Mouse (Mus musculus): ENCODE measurements around the gene Dnmt1. TPM values are rescaled to one million over a fixed set of nuclear protein-coding genes. Genes with fewer than 3 reads are reported as not detected.

The Dnmt1 gene
- total RNA-seq, 1 experiment = 122 TPM

DNA sequence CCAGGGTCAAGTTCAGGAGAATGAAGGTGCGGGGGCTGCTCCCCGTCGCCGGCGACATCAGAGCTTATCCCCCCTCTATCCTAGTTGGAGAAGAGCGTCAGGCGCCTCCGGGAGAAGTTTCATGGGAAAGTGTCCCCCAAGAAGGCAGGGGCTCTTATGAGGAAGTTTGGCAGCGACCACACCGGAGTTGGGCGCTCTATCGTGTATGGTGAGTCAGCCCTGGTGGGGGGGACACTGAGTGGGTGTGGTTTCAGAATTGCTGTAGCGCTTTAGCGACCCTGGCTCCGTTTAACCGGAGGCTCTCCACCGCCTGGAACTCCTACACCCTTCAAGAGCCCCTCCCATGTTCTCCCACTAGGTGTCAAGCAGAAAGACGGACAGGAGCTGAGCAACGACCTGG, 90.4 kb downstream of the Dnmt1 start:
- DNase-seq (ENCODE audit: low read depth, low spot score) = no peak
- H3K4me1 ChIP-seq (ENCODE audit: control insufficient read depth in 2 of 2, insufficient read depth in 2 of 2, low read length in 2 of 2, poor library complexity in 1 of 2) = peaks cover 0 to 2% of the 10 kb centered on the region in 2 experiments; a peak in 2 of 4 replicates
- peaks cover 27% of the 10 kb centered on the region for H3K36me3 ChIP-seq (ENCODE audit: control insufficient read depth, insufficient read depth, low read length, poor library complexity, severe bottlenecking)
- peak overlapping the region; percentile 83 for H3K9ac ChIP-seq (ENCODE audit: insufficient read depth, low read depth, low read length, poor library complexity, severe bottlenecking)
- peak overlapping the region; percentile 76 to 81 for H3K4me3 ChIP-seq (ENCODE audit: insufficient read depth in 1 of 2, low read depth in 1 of 2, low read length in 2 of 2, poor library complexity in 1 of 2, severe bottlenecking in 1 of 2)
- no peak overlapping the region for H3K27ac ChIP-seq (ENCODE audit: insufficient read depth, low read depth, low read length, poor library complexity, severe bottlenecking)
- TF ChIP-seq CHD2 (IDR thresholded peaks at IDR 0.05; ENCODE audit: low read depth, low read length) (no peak), ZC3H11A (IDR thresholded peaks at IDR 0.05; ENCODE audit: borderline replicate concordance, low read depth, low read length) (no peak), HCFC1 (IDR thresholded peaks at IDR 0.05; ENCODE audit: borderline replicate concordance, insufficient read depth, low read length) (no peak), ZNF384 (IDR thresholded peaks at IDR 0.05; ENCODE audit: low read depth, low read length) (no peak), MAFK (IDR thresholded peaks at IDR 0.05; ENCODE audit: insufficient read depth, low read depth, low read length) (no peak)
- in situ Hi-C loops (cut with MboI; ENCODE audit: low sequenced_read_pairs in 2 of 2, unreplicated experiment in 2 of 2) = no loop called here
- no peaks in the 10 kb centered on the region for H3K9me3 ChIP-seq (ENCODE audit: control insufficient read depth, insufficient read depth, low read depth, low read length)

DNA sequence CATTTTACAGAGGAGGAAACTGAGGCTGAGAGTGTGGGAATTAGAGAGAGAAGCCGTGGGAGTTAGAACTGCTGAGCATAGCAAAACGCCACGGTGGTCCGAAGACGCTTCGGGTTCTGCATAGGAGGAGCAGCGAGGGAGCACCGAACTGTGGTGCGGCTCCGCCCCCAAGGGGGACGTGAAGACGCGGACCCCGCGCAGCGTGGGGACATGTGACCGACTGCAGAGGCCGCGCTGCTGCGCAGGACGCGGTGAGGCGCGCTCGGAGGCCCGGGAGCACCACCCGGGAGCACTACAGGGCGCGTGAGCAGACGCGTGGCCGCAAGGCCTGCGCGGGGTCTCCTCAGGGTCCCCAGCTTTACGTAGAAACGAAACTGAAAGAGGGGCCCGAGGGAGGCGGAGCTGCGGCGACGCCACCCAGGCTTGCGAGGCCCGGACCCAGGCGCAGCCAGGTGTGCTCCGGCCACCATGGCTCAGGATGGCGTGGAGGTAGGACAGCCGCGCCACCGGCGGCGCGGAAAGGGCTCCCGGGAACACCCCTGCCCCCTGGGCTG, 91.2 kb downstream of the Dnmt1 start, which contains the start of gene A230050P20Rik:
Gene A230050P20Rik, plus strand, starts transcription at position 195 of the 554 bp plus-strand sequence.
- Histone ChIP-seq H3K4me3 (ENCODE audit: insufficient read depth in 1 of 2, low read depth in 1 of 2, low read length in 2 of 2, poor library complexity in 1 of 2, severe bottlenecking in 1 of 2) (peak within 1 kb of the TSS; percentile 76 to 81), H3K27ac (ENCODE audit: insufficient read depth, low read depth, low read length, poor library complexity, severe bottlenecking) (no peak within 1 kb of the TSS), H3K9me3 (ENCODE audit: control insufficient read depth, insufficient read depth, low read depth, low read length) (no peaks in the 10 kb centered on the region), H3K9ac (ENCODE audit: insufficient read depth, low read depth, low read length, poor library complexity, severe bottlenecking) (peak within 1 kb of the TSS; percentile 83), H3K4me1 (ENCODE audit: control insufficient read depth in 2 of 2, insufficient read depth in 2 of 2, low read length in 2 of 2, poor library complexity in 1 of 2) (peaks cover 0 to 2% of the 10 kb centered on the region in 2 experiments; a peak in 2 of 4 replicates), H3K36me3 (ENCODE audit: control insufficient read depth, insufficient read depth, low read length, poor library complexity, severe bottlenecking) (peaks cover 23% of the 10 kb centered on the region)
- in situ Hi-C loops (cut with MboI; ENCODE audit: low sequenced_read_pairs in 2 of 2, unreplicated experiment in 2 of 2) = no loop called here
- peak; percentile 84 for TF ChIP-seq MAFK (IDR thresholded peaks at IDR 0.05; ENCODE audit: insufficient read depth, low read depth, low read length)
- no peak for TF ChIP-seq HCFC1 (IDR thresholded peaks at IDR 0.05; ENCODE audit: borderline replicate concordance, insufficient read depth, low read length)
- no peak for DNase-seq (ENCODE audit: low read depth, low spot score)

DNA sequence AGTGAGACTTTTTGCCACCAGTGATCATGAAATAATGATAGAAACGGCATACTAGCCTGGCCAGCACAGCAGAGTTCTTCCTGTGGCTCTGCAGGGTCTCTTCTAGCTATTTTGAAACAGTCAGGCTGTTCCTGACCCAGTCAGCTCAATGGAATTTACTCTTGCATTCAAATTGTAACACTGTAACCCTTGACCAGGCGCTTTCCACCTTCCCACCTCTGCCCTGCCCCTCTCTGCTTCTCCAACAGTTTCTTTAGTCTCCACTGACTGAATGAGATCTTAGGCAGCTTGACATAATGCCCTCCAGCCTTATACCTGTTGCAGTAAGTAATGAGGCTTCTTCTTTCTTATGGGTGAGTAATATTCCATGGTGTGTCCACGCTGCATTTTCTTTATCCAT, 92.8 kb downstream of the Dnmt1 start:
- H3K4me1 ChIP-seq (ENCODE audit: control insufficient read depth in 2 of 2, insufficient read depth in 2 of 2, low read length in 2 of 2, poor library complexity in 1 of 2) = peaks cover 0 to 2% of the 10 kb centered on the region in 2 experiments; a peak in 2 of 4 replicates
- DNase-seq (ENCODE audit: low read depth, low spot score) = no peak
- peaks cover 10% of the 10 kb centered on the region for H3K36me3 ChIP-seq (ENCODE audit: control insufficient read depth, insufficient read depth, low read length, poor library complexity, severe bottlenecking)
- no peak overlapping the region for H3K4me3 ChIP-seq (ENCODE audit: insufficient read depth in 1 of 2, low read depth in 1 of 2, low read length in 2 of 2, poor library complexity in 1 of 2, severe bottlenecking in 1 of 2)
- H3K9me3 ChIP-seq (ENCODE audit: control insufficient read depth, insufficient read depth, low read depth, low read length) = no peaks in the 10 kb centered on the region
- TF ChIP-seq ZC3H11A (IDR thresholded peaks at IDR 0.05; ENCODE audit: borderline replicate concordance, low read depth, low read length) = no peak
- TF ChIP-seq HCFC1 (IDR thresholded peaks at IDR 0.05; ENCODE audit: borderline replicate concordance, insufficient read depth, low read length) = no peak
- TF ChIP-seq ZNF384 (IDR thresholded peaks at IDR 0.05; ENCODE audit: low read depth, low read length) = no peak
- TF ChIP-seq MAFK (IDR thresholded peaks at IDR 0.05; ENCODE audit: insufficient read depth, low read depth, low read length) = no peak
- TF ChIP-seq CHD2 (IDR thresholded peaks at IDR 0.05; ENCODE audit: low read depth, low read length) = no peak
- no peak overlapping the region for H3K27ac ChIP-seq (ENCODE audit: insufficient read depth, low read depth, low read length, poor library complexity, severe bottlenecking)
- H3K9ac ChIP-seq (ENCODE audit: insufficient read depth, low read depth, low read length, poor library complexity, severe bottlenecking) = no peak overlapping the region
- in situ Hi-C loops (cut with MboI; ENCODE audit: low sequenced_read_pairs in 2 of 2, unreplicated experiment in 2 of 2) = no loop called here

DNA sequence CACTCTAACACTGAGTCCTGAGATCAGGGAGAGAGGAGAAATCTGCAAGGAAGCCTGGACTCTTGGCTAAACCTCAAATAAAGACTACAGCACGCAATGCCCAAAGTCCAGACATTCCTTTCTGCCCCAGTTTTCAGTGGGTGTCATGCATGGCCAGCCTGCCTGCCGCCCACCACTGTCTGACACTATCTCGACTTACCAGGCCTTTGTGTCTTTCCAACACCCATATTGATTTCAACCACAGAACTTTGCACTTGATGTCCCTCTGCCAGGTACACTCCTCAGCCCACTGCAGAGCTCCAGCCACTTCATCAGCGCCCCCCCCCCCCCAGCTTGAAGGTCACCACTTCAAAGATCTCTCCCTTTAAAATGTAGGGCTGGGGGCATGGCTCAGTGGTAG, 97.5 kb downstream of the Dnmt1 start:
- no peak for DNase-seq (ENCODE audit: low read depth, low spot score)
- Histone ChIP-seq H3K27ac (ENCODE audit: insufficient read depth, low read depth, low read length, poor library complexity, severe bottlenecking) (no peak overlapping the region), H3K4me3 (ENCODE audit: insufficient read depth in 1 of 2, low read depth in 1 of 2, low read length in 2 of 2, poor library complexity in 1 of 2, severe bottlenecking in 1 of 2) (no peak overlapping the region), H3K9me3 (ENCODE audit: control insufficient read depth, insufficient read depth, low read depth, low read length) (no peaks in the 10 kb centered on the region), H3K4me1 (ENCODE audit: control insufficient read depth in 2 of 2, insufficient read depth in 2 of 2, low read length in 2 of 2, poor library complexity in 1 of 2) (no peaks in the 10 kb centered on the region), H3K9ac (ENCODE audit: insufficient read depth, low read depth, low read length, poor library complexity, severe bottlenecking) (no peak overlapping the region), H3K36me3 (ENCODE audit: control insufficient read depth, insufficient read depth, low read length, poor library complexity, severe bottlenecking) (no peaks in the 10 kb centered on the region)
- in situ Hi-C loops (cut with MboI; ENCODE audit: low sequenced_read_pairs in 2 of 2, unreplicated experiment in 2 of 2) = no loop called here
- TF ChIP-seq ZNF384 (IDR thresholded peaks at IDR 0.05; ENCODE audit: low read depth, low read length) (no peak), ZC3H11A (IDR thresholded peaks at IDR 0.05; ENCODE audit: borderline replicate concordance, low read depth, low read length) (no peak), MAFK (IDR thresholded peaks at IDR 0.05; ENCODE audit: insufficient read depth, low read depth, low read length) (no peak), HCFC1 (IDR thresholded peaks at IDR 0.05; ENCODE audit: borderline replicate concordance, insufficient read depth, low read length) (no peak), CHD2 (IDR thresholded peaks at IDR 0.05; ENCODE audit: low read depth, low read length) (no peak)

DNA sequence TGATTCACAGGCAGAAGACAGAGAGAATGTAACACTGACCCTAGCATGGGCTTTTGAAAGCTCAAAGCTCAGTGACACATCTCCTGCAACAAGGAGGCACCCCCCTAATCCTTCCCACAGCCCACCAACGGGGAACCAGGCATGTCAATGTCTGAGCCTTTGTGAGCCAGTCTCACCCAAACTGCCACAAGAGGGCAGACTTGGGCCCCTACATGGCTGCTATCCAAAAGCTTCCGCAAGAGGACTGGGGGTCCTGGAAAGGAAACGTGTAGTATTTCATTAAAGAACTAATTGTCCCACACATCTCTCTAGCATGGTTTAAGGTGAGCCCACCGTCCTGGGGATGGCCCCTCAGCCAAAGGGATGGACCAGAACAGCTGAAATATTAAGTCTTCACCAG, 97.9 kb downstream of the Dnmt1 start:
- in situ Hi-C loops (cut with MboI; ENCODE audit: low sequenced_read_pairs in 2 of 2, unreplicated experiment in 2 of 2) = no loop called here
- H3K9ac ChIP-seq (ENCODE audit: insufficient read depth, low read depth, low read length, poor library complexity, severe bottlenecking) = no peak overlapping the region
- peak; percentile 59 for DNase-seq (ENCODE audit: low read depth, low spot score)
- H3K36me3 ChIP-seq (ENCODE audit: control insufficient read depth, insufficient read depth, low read length, poor library complexity, severe bottlenecking) = no peaks in the 10 kb centered on the region
- no peak overlapping the region for H3K27ac ChIP-seq (ENCODE audit: insufficient read depth, low read depth, low read length, poor library complexity, severe bottlenecking)
- H3K4me3 ChIP-seq (ENCODE audit: insufficient read depth in 1 of 2, low read depth in 1 of 2, low read length in 2 of 2, poor library complexity in 1 of 2, severe bottlenecking in 1 of 2) = no peak overlapping the region
- H3K9me3 ChIP-seq (ENCODE audit: control insufficient read depth, insufficient read depth, low read depth, low read length) = no peaks in the 10 kb centered on the region
- H3K4me1 ChIP-seq (ENCODE audit: control insufficient read depth in 2 of 2, insufficient read depth in 2 of 2, low read length in 2 of 2, poor library complexity in 1 of 2) = no peaks in the 10 kb centered on the region; a peak in 1 of 4 replicates
- TF ChIP-seq MAFK (IDR thresholded peaks at IDR 0.05; ENCODE audit: insufficient read depth, low read depth, low read length) (no peak), CHD2 (IDR thresholded peaks at IDR 0.05; ENCODE audit: low read depth, low read length) (no peak), ZC3H11A (IDR thresholded peaks at IDR 0.05; ENCODE audit: borderline replicate concordance, low read depth, low read length) (peak; percentile 21; the same call in 1 of the 2 replicates)
